In genomic region chrX:16766156-16766555, GRCm38 (mm10) we compare ENCODE assay signal across 8 mouse cellular contexts. TPM values are rescaled to one million over a fixed set of nuclear protein-coding genes. Genes with fewer than 3 reads are reported as not detected.
DNase-seq lines count a peak whose midpoint lies in the region; ATAC-seq and TF ChIP-seq lines count a peak whose summit lies in the region.

No protein-coding gene starts in this region.

- no peak for TF ChIP-seq CTCF in lung, adult 2 months (IDR thresholded peaks at IDR 0.05; ENCODE audit: insufficient read depth, low read length)

- DNase-seq in forebrain, embryonic 14.5 days (ENCODE audit: low spot score), result peak; percentile 17
- DNase-seq in lung, adult 2 months, result peak; percentile 14
- no peak for DNase-seq in lung, postnatal 25 days (ENCODE audit: low spot score)
- peak; percentile 16 for DNase-seq in kidney, postnatal 10 days
- DNase-seq in right cerebral cortex, adult 2 months (ENCODE audit: low spot score in 2 of 2), result peak; percentile 48 to 58
- no peak for DNase-seq in thymus, postnatal 0 days (ENCODE audit: low spot score)
- DNase-seq in MN1 (ENCODE audit: low spot score), result no peak

- no peaks in the 10 kb centered on the region for H3K27me3 ChIP-seq in forebrain, embryonic 14.5 days (replicated peaks; ENCODE audit: control insufficient read depth, insufficient read depth, low read length)
- no peaks in the 10 kb centered on the region for H3K27me3 ChIP-seq in forebrain, embryonic 12.5 days

- no peak for TF ChIP-seq POLR2A in lung, adult 2 months (IDR thresholded peaks at IDR 0.05; ENCODE audit: borderline replicate concordance, extremely low read depth, low read depth, low read length)

- no peak overlapping the region for H3K4me3 ChIP-seq in forebrain, embryonic 14.5 days (ENCODE audit: low read depth, low read length)
- no peak overlapping the region for H3K4me3 ChIP-seq in forebrain, embryonic 12.5 days (replicated peaks)
- no peak overlapping the region for H3K4me3 ChIP-seq in lung, adult 2 months (replicated peaks; ENCODE audit: extremely low read depth, low read depth, low read length)

- ATAC-seq in forebrain, embryonic 14.5 days, result no peak
- no peak for ATAC-seq in forebrain, embryonic 12.5 days (ENCODE audit: low FRiP score)

- no peak overlapping the region for H3K9ac ChIP-seq in forebrain, embryonic 14.5 days (ENCODE audit: low read length)
- H3K9ac ChIP-seq in forebrain, embryonic 12.5 days, result no peak overlapping the region

- H3K27ac ChIP-seq in forebrain, embryonic 14.5 days (ENCODE audit: low read depth, low read length), result no peak overlapping the region
- H3K27ac ChIP-seq in forebrain, embryonic 12.5 days, result no peak overlapping the region

- H3K36me3 ChIP-seq in forebrain, embryonic 14.5 days (ENCODE audit: control insufficient read depth, insufficient read depth, low read length), result no peaks in the 10 kb centered on the region
- no peaks in the 10 kb centered on the region for H3K36me3 ChIP-seq in forebrain, embryonic 12.5 days (replicated peaks)

- H3K4me1 ChIP-seq in forebrain, embryonic 14.5 days (ENCODE audit: control insufficient read depth, insufficient read depth, low read length), result no peaks in the 10 kb centered on the region
- no peaks in the 10 kb centered on the region for H3K4me1 ChIP-seq in forebrain, embryonic 12.5 days
- no peaks in the 10 kb centered on the region; the same call in 1 of the 2 replicates for H3K4me1 ChIP-seq in lung, adult 2 months (ENCODE audit: control insufficient read depth, insufficient read depth, low read length)

- 66% methylated on average over 4 of the region's 4 CpGs for WGBS in forebrain, embryonic 14.5 days
- 72% methylated on average over 4 of the region's 4 CpGs for WGBS in forebrain, embryonic 12.5 days
- WGBS in lung, adult 2 months, result 66% methylated on average over 4 of the region's 4 CpGs

- no peaks in the 10 kb centered on the region for H3K9me3 ChIP-seq in forebrain, embryonic 14.5 days (replicated peaks; ENCODE audit: control insufficient read depth, low read length)
- H3K9me3 ChIP-seq in forebrain, embryonic 12.5 days, result no peaks in the 10 kb centered on the region

- H3K4me2 ChIP-seq in forebrain, embryonic 14.5 days (ENCODE audit: low read length), result no peak overlapping the region
- H3K4me2 ChIP-seq in forebrain, embryonic 12.5 days, result no peak overlapping the region

RNA-seq across cellular contexts. Expression of gene Maob, which starts 51.0 kb away (rescaled TPM):
- 2.6 and 3.0 TPM in 2 replicates for polyA plus RNA-seq in forebrain, embryonic 14.5 days (2014; fragmentation: Nextera tagmentation; extraction: Ambion mirVana)
- polyA plus RNA-seq in forebrain, embryonic 12.5 days (2016; fragmentation: Nextera tagmentation; extraction: Ambion mirVana), result 4.8 and 7.2 TPM in 2 replicates
- 10.8 and 16.4 TPM in 2 replicates for polyA plus RNA-seq in lung, adult 2 months (2012; rRNA removed)
- 0.37 and 0.62 TPM in 2 replicates for polyA plus RNA-seq in thymus, postnatal 0 days (2015; fragmentation: Nextera tagmentation; extraction: Ambion mirVana)

Comparison
In these comparisons a context has a peak if more than half of its experiments do, and no peak if none do; other contexts are left out.
1. DNase-seq: peak in forebrain, embryonic 14.5 days (single experiment), lung, adult 2 months (single experiment), kidney, postnatal 10 days (single experiment) and right cerebral cortex, adult 2 months (2 of 2); none in lung, postnatal 25 days (single experiment), thymus, postnatal 0 days (single experiment) and MN1 (single experiment).